Mouse (Mus musculus): Measurements from ENCODE around the gene Itgb5.

The Itgb5 gene

GRCm38 (mm10) chr16:33829301-33829831 lies at the start of gene Itgb5:
TSS of gene Itgb5 (plus strand) at chr16:33829665.
- in situ Hi-C loops (cut with MboI; ENCODE audit: low sequenced_read_pairs): loop anchor here (10.0 kb wide), 1 partner anchor 285 kb away; no protein-coding TSS in a partner anchor

- in situ Hi-C loops (cut with MboI; ENCODE audit: low sequenced_read_pairs): no loop called here
Measured at GRCm38 (mm10) chr16:33781789-33782728, 47.4 kb upstream of the Itgb5 start.

- in situ Hi-C loops (cut with MboI; ENCODE audit: low sequenced_read_pairs): no loop called here
Measured at GRCm38 (mm10) chr16:33782729-33783091, 46.8 kb upstream of the Itgb5 start.

- in situ Hi-C loops (cut with MboI; ENCODE audit: low sequenced_read_pairs): no loop called here
Measured at GRCm38 (mm10) chr16:33784547-33784946, 44.9 kb upstream of the Itgb5 start.

GRCm38 (mm10) chr16:33785092-33785704 lies 44.3 kb upstream of the Itgb5 start:
- in situ Hi-C loops (cut with MboI; ENCODE audit: low sequenced_read_pairs): no loop called here

DNA sequence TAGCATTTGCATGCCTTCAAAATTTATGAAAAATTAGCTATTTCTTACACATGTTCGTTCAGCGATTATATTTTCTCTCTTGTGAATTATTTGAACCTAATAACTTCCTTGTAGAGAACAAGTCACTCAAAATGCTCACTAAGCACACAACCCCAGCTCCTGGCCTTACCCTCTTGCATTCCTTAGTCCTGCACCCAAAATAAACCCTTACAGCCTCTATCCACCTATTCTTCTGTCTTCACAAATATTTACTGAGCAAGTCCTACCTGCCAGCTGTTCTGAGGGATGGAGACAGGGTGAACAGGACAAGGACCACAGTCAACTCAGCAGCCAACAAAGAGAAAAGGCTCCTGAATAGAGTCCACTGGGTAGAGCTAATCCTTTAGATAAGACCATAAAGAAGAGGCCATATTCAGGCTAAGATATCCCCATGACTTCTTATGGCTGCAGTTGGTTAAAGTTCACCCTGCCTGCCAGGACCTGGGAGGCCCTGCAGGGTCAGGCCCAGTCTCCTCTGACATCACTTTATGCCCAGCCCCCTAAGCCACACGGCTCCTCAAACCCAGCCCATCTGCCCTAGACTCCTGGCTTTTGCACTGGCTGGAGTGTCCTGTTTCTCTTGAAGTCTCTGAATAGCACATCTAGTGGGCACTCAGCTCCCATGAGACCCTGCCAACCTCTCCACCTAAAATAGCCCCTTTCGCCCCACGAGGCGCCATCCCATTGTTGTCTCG lies 42.6 kb upstream of the Itgb5 start:
- in situ Hi-C loops (cut with MboI; ENCODE audit: low sequenced_read_pairs): no loop called here

- in situ Hi-C loops (cut with MboI; ENCODE audit: low sequenced_read_pairs): no loop called here
Measured at GRCm38 (mm10) chr16:33793846-33794791, 35.3 kb upstream of the Itgb5 start, which contains the start of gene Muc13. TSS of gene Muc13 (plus strand) at chr16:33794037.

DNA sequence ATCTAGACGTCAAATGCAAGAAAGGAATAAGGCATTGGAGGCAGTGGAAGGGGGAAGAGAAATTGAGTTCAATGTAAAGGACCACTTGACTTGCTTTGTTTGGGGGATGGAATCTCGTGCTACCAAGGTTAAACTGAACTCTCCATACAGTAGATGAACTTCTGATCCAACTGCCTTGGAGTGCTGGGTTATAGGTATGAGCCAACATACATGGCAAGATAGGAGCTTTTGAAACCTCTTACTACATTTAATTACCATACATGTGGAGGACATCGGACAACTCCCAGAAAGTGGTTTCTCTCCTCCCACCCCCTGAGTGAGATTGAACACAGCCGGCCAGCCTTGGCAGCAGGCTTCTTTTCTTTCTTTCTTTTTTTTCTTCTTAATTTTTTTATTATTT lies 34.4 kb upstream of the Itgb5 start:
- in situ Hi-C loops (cut with MboI; ENCODE audit: low sequenced_read_pairs): no loop called here

GRCm38 (mm10) chr16:33795887-33796286 lies 33.6 kb upstream of the Itgb5 start:
- in situ Hi-C loops (cut with MboI; ENCODE audit: low sequenced_read_pairs): no loop called here

GRCm38 (mm10) chr16:33796756-33797155 lies 32.7 kb upstream of the Itgb5 start:
- in situ Hi-C loops (cut with MboI; ENCODE audit: low sequenced_read_pairs): no loop called here

DNA sequence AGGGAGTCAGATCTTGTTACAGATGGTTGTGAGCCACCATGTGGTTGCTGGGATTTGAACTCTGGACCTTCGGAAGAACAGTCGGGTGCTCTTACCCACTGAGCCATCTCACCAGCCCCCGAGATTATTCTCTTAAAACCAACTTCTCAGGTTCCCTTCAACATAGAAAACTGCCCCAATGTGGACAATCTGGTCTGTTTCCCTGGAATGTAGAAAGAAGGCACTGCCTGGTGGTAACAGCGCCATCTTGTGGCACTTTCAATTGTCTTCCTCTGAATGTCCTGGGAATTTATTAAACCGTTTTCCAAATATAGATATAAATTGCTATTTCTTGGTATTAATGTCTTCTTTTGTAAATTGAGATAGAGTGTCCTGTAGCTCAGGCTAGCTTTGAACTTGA lies 31.6 kb upstream of the Itgb5 start:
- in situ Hi-C loops (cut with MboI; ENCODE audit: low sequenced_read_pairs): no loop called here

GRCm38 (mm10) chr16:33810002-33810401 lies 19.5 kb upstream of the Itgb5 start:
- in situ Hi-C loops (cut with MboI; ENCODE audit: low sequenced_read_pairs): no loop called here

GRCm38 (mm10) chr16:33818413-33819165 lies 10.9 kb upstream of the Itgb5 start:
- in situ Hi-C loops (cut with MboI; ENCODE audit: low sequenced_read_pairs): no loop called here

DNA sequence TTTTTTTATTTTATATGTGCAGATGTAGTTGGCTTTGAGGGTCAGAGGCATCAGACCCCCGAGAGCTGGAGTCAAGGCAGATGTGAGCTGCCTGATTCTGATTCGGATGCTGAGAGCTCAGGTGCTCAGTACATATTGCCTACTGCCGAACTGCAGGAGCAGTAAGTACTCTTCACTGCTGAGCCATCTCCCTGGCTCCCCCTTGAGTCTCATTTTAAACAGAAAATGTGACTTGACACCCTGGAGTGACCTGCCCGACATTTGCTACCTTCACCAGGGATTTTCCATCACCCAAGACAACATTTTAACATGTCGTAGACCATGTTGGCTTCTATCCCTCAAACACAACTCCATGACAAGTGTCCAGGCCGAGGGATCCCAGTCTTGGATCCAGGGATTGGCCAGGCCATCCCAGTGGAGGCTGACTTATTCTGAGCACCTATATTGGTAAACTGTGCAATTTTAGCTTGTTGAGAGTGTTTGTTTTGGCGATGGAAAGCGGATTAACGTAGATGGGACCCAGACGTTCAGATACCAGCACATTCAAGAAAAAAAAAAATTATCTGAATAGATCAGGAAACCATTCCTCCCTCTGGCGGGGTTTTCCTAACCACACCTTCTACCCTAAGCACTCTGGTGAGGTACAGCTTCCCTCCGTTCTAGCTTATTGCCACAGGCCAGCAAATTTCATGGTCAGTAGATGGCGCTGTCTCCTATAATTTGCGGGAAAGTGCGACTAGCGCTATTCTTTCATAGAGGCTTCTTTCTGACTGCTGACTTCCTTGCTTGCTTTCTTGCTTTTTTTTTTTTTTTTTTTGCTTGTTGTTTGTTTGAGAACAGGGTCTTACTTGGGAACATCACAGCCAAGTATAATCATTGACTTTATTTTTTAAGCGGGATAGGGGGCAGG lies 8.9 kb upstream of the Itgb5 start:
- in situ Hi-C loops (cut with MboI; ENCODE audit: low sequenced_read_pairs): loop anchor here (10.0 kb wide), 1 partner anchor 294 kb away; no protein-coding TSS in a partner anchor

- in situ Hi-C loops (cut with MboI; ENCODE audit: low sequenced_read_pairs): loop anchor here (10.0 kb wide), 1 partner anchor 290 kb away; no protein-coding TSS in a partner anchor
Measured at GRCm38 (mm10) chr16:33824603-33825002, 4.9 kb upstream of the Itgb5 start.

GRCm38 (mm10) chr16:33828496-33828895 lies 969 bp upstream of the Itgb5 start:
- in situ Hi-C loops (cut with MboI; ENCODE audit: low sequenced_read_pairs): loop anchor here (10.0 kb wide), 1 partner anchor 286 kb away; no protein-coding TSS in a partner anchor

GRCm38 (mm10) chr16:33829842-33830511 lies 512 bp downstream of the Itgb5 start:
- in situ Hi-C loops (cut with MboI; ENCODE audit: low sequenced_read_pairs): loop anchor here (10.0 kb wide), 1 partner anchor 285 kb away; no protein-coding TSS in a partner anchor

Measured in CH12F3 (cell line).